Mouse (Mus musculus) limb, embryonic 14.5 days (tissue): ENCODE results near the gene Bag3. TPM values are rescaled to one million over a fixed set of nuclear protein-coding genes. Genes with fewer than 3 reads are reported as not detected.

Source experiments
- ATAC-seq: fragments of 200-750 bp; cut with Nextera tagmentation; 2 replicates; pipeline ENCODE4 v1.8.0; 2017; ENCODE audit warnings: low read depth, moderate number of reproducible peaks, moderate TSS enrichment; ENCODE audit not compliant: low FRiP score
- DNase-seq: peaks from one replicate; pipeline ENCODE4 v3.0.0-alpha.2; 2015; ENCODE audit warnings: low spot score
- H3K27ac ChIP-seq: fragments of 300-500 bp; sonication (generic); replicated peaks from 2 replicates; pipeline ENCODE4 v1.5.1; 2014; ENCODE audit warnings: low read depth, mild to moderate bottlenecking, low read length, moderate library complexity, mixed read lengths
- H3K27me3 ChIP-seq: fragments of 300-500 bp; sonication (generic); 2 replicates; pipeline ENCODE4 v1.6.1; 2014; ENCODE audit warnings: low read length, mixed read lengths; ENCODE audit not compliant: control insufficient read depth, insufficient read depth
- H3K36me3 ChIP-seq: fragments of 300-500 bp; sonication (generic); 2 replicates; pipeline ENCODE4 v1.6.1; 2014; ENCODE audit warnings: mild to moderate bottlenecking, low read length, moderate library complexity, mixed read lengths; ENCODE audit not compliant: control insufficient read depth, insufficient read depth
- H3K4me1 ChIP-seq: fragments of 300-500 bp; sonication (generic); 2 replicates; pipeline ENCODE4 v1.6.1; 2014; ENCODE audit warnings: antibody characterized with exemption, low read length, mixed read lengths; ENCODE audit not compliant: control insufficient read depth, insufficient read depth
- H3K4me2 ChIP-seq: fragments of 300-500 bp; sonication (generic); replicated peaks from 2 replicates; pipeline ENCODE4 v1.6.1; 2014; ENCODE audit warnings: low read depth, mild to moderate bottlenecking, low read length, moderate library complexity; ENCODE audit not compliant: severe bottlenecking
- H3K4me3 ChIP-seq: fragments of 300-500 bp; sonication (generic); replicated peaks from 2 replicates; pipeline ENCODE4 v1.5.1; 2014; ENCODE audit warnings: low read length
- H3K9ac ChIP-seq: fragments of 300-500 bp; sonication (generic); 2 replicates; pipeline ENCODE4 v1.6.1; 2014; ENCODE audit warnings: mild to moderate bottlenecking, low read depth, low read length, moderate library complexity; ENCODE audit not compliant: severe bottlenecking
- H3K9me3 ChIP-seq: fragments of 300-500 bp; sonication (generic); 2 replicates; pipeline ENCODE4 v1.6.1; 2016; ENCODE audit warnings: low read length; ENCODE audit not compliant: control insufficient read depth
- POLR2A ChIP-seq: fragments of 200-500 bp; IDR thresholded peaks from 2 replicates; pipeline ENCODE4 v1.8.0; 2012; ENCODE audit warnings: inconsistent platforms, mild to moderate bottlenecking, moderate library complexity, borderline replicate concordance; ENCODE audit not compliant: insufficient read depth, insufficient read length; ENCODE audit errors: extremely low read depth
- WGBS: fragments of 180-500 bp; shearing (Covaris S2); extraction: QIAGEN DNeasy Blood & Tissue Kit; methylation state at CpG from one replicate; pipeline ENCODE4 v1.1.7; 2014; 5-methylcytosine and 5-hydroxymethylcytosine counted together
- polyA plus RNA-seq, 2 experiments: library from polyadenylated mRNA; depleted of rRNA in 1 of 2; stranded (reverse) in 1 of 2; unstranded in 1 of 2; fragments of >200 nt; fragmentation: Nextera tagmentation in 1 of 2; extraction: Ambion mirVana in 1 of 2; gene quantifications; 2 replicates each; pipeline versions ENCODE4 v1.2.1 to v1.2.3; 2012 to 2014

Bag3 gene
- polyA plus RNA-seq, 2 experiments: 18.0 to 22.2 TPM

GRCm38 (mm10) chr7:128541186-128541585 lies 17.8 kb downstream of the Bag3 start:
- H3K9me3 ChIP-seq: no peaks in the 10 kb centered on the region
- no peak overlapping the region for H3K27ac ChIP-seq
- no peak for ATAC-seq
- WGBS: 72% methylated on average over 9 of the region's 9 CpGs
- no peak overlapping the region for H3K4me3 ChIP-seq
- H3K4me2 ChIP-seq: no peak overlapping the region
- DNase-seq: no peak
- no peak overlapping the region for H3K9ac ChIP-seq
- no peaks in the 10 kb centered on the region for H3K27me3 ChIP-seq
- peaks cover 13% of the 10 kb centered on the region for H3K4me1 ChIP-seq
- peaks cover 51% of the 10 kb centered on the region for H3K36me3 ChIP-seq
- no peak for TF ChIP-seq POLR2A

DNA sequence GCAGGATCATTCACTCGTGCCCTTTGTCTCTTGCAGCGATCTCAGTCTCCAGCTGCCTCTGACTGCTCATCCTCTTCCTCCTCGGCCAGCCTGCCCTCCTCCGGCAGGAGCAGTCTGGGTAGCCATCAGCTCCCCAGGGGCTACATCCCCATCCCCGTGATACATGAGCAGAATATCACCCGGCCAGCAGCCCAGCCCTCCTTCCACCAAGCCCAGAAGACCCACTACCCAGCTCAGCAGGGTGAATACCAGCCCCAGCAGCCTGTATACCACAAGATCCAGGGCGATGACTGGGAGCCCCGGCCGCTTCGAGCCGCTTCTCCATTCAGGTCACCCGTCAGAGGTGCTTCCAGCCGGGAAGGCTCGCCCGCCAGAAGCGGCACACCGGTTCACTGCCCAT lies 18.4 kb downstream of the Bag3 start:
- H3K9ac ChIP-seq: no peak overlapping the region
- TF ChIP-seq POLR2A: no peak

DNA sequence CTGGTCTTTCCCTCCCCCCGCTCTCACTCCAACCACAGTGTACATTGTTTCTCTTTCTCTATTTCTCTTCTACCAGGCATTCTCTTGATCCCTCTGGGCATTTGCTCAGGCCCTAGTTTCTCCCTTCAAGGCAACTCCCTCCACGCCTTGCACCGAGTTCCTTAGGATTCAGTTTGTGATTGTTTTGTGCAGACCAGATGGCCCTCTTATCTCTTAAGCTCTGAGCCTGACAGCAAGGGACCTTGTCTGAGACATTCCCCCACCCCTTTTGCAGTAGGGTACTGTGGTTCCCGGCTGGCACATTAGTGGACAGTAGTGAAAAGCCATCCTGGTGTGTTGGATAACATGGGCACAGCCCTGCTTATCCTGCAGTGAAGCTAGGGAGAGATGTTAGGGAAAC lies 19.1 kb downstream of the Bag3 start:
- H3K4me3 ChIP-seq: no peak overlapping the region
- H3K4me1 ChIP-seq: peaks cover 13% of the 10 kb centered on the region; the same call in 1 of the 2 replicates
- H3K9ac ChIP-seq: no peak overlapping the region
- 80% methylated on average over 4 of the region's 4 CpGs for WGBS
- H3K27ac ChIP-seq: no peak overlapping the region
- no peak for DNase-seq
- H3K27me3 ChIP-seq: no peaks in the 10 kb centered on the region
- H3K36me3 ChIP-seq: peaks cover 60% of the 10 kb centered on the region
- no peak for ATAC-seq
- no peak overlapping the region for H3K4me2 ChIP-seq
- H3K9me3 ChIP-seq: no peaks in the 10 kb centered on the region
- TF ChIP-seq POLR2A: no peak

More for the DNA sequence above, 18.4 kb downstream of the Bag3 start:
- Histone ChIP-seq H3K4me3 (no peak overlapping the region), H3K4me1 (peaks cover 13% of the 10 kb centered on the region; the same call in 1 of the 2 replicates), H3K4me2 (no peak overlapping the region), H3K9me3 (no peaks in the 10 kb centered on the region), H3K27ac (no peak overlapping the region), H3K27me3 (no peaks in the 10 kb centered on the region), H3K36me3 (peaks cover 56% of the 10 kb centered on the region)
- no peak for DNase-seq
- WGBS: 89% methylated on average over 17 of the region's 17 CpGs
- ATAC-seq: no peak

- Histone ChIP-seq H3K27ac (no peak overlapping the region), H3K4me1 (peaks cover 9% of the 10 kb centered on the region; the same call in 1 of the 2 replicates), H3K36me3 (peaks cover 68% of the 10 kb centered on the region), H3K4me3 (no peak overlapping the region), H3K27me3 (no peaks in the 10 kb centered on the region), H3K9me3 (no peaks in the 10 kb centered on the region), H3K9ac (no peak overlapping the region), H3K4me2 (no peak overlapping the region)
- ATAC-seq (no peak), DNase-seq (no peak)
- 75% methylated on average over 14 of the region's 14 CpGs for WGBS
- no peak for TF ChIP-seq POLR2A
These were observed 19.9 kb downstream of the Bag3 start for GRCm38 (mm10) chr7:128543148-128543855.

DNA sequence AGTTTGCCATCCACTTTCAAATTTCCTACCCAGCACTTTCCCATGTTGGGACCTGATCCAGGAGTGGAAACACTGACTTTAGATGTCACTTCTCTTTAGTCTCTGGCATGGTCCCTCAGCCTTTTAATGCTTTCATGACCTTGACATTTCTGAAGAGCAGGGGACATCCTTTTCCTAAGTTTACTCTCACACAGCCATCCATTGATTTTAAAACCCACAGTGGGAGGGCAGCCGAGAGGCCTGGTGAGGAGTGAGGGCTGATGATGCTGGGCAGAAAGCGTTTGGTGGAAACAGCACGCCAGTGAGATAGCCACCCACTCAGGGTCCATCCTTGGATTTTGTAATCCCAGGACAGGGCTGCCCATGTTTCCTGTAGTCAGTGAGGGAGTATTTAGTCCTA lies 20.5 kb downstream of the Bag3 start:
- H3K27me3 ChIP-seq: no peaks in the 10 kb centered on the region
- no peak overlapping the region for H3K4me2 ChIP-seq
- H3K9me3 ChIP-seq: no peaks in the 10 kb centered on the region
- no peak overlapping the region for H3K27ac ChIP-seq
- no peak overlapping the region for H3K9ac ChIP-seq
- TF ChIP-seq POLR2A: no peak
- DNase-seq (no peak), ATAC-seq (no peak)
- H3K36me3 ChIP-seq: peaks cover 71% of the 10 kb centered on the region
- H3K4me3 ChIP-seq: no peak overlapping the region
- peaks cover 3% of the 10 kb centered on the region; the same call in 1 of the 2 replicates for H3K4me1 ChIP-seq
- WGBS: 91% methylated on average over 3 of the region's 3 CpGs
